In the genomic region with DNA sequence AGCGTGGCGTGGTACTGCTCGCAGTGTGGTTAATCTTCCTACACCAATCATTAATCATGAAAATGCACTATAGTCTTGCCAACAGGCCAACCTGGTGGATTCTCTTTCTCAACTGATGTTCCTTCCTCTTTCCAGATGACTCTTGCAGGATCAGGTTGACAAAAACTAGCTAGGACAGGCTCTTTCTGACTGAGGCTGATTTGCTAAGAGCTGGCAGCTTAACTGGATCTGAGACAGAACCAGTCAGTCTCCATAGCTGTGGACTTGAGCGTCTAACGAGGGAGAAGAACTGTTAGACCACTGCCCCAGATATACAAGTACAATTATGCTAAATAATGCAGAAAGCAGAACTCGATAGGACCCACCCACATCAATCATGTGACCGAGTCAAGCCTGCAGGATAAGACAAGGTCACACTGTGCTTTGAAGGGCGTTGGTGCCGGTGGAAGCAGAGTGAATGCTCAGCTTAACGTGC, we compare ENCODE assay signal across 17 mouse cellular contexts. TPM values are rescaled to one million over a fixed set of nuclear protein-coding genes. Genes with fewer than 3 reads are reported as not detected.
DNase-seq lines count a peak whose midpoint lies in the region; ATAC-seq and TF ChIP-seq lines count a peak whose summit lies in the region.
"Had no signal": no experiment of that assay in that cellular context is flagged by ENCODE, and none has a peak within 500 bp of the region (broad histone marks: within the 10 kb centered on the region; RNA-seq: fewer than 3 reads in every experiment).

No protein-coding gene starts in this region.

- ATAC-seq in kidney, embryonic 15.5 days (replicated peaks; ENCODE audit: low FRiP score) = no peak
- ATAC-seq in megakaryocyte, adult 5-6 weeks (ENCODE audit: poor library complexity, severe bottlenecking) = peak; percentile 89
- ATAC-seq in hindbrain, embryonic 12.5 days (ENCODE audit: low FRiP score) = no peak
- ATAC-seq: intestine, embryonic 16.5 days; midbrain, embryonic 13.5 days had no signal

- no peaks in the 10 kb centered on the region for H3K4me1 ChIP-seq in kidney, embryonic 15.5 days
- H3K4me1 ChIP-seq in CH12.LX (ENCODE audit: control insufficient read depth in 1 of 2, insufficient read depth in 2 of 2) = peaks cover 10 to 36% of the 10 kb centered on the region in 2 experiments; a peak in 3 of 4 replicates
- no peaks in the 10 kb centered on the region for H3K4me1 ChIP-seq in cerebellum, adult 2 months (ENCODE audit: control insufficient read depth, insufficient read depth, low read length)
- no peaks in the 10 kb centered on the region for H3K4me1 ChIP-seq in hindbrain, embryonic 12.5 days
- H3K4me1 ChIP-seq: limb, embryonic 12.5 days; lung, embryonic 15.5 days; midbrain, embryonic 13.5 days; neural tube, embryonic 13.5 days had no signal

- H3K4me3 ChIP-seq in kidney, embryonic 15.5 days (replicated peaks) = no peak overlapping the region
- no peak overlapping the region for H3K4me3 ChIP-seq in CH12.LX (replicated peaks in 1 of 3; ENCODE audit: low read depth in 2 of 3, low read length in 2 of 3, poor library complexity in 1 of 3)
- H3K4me3 ChIP-seq in cerebellum, adult 2 months (replicated peaks; ENCODE audit: insufficient read depth, low read depth, low read length) = no peak overlapping the region
- H3K4me3 ChIP-seq in hindbrain, embryonic 12.5 days = no peak overlapping the region
- H3K4me3 ChIP-seq: erythroblast, embryonic 14.5 days; limb, embryonic 12.5 days; lung, embryonic 15.5 days; midbrain, embryonic 13.5 days; neural tube, embryonic 13.5 days had no signal

- TF ChIP-seq POLR2A in CH12.LX (IDR thresholded peaks at IDR 0.05; ENCODE audit: low read depth, low read length) = no peak
- no peak for TF ChIP-seq POLR2A in cerebellum, adult 2 months (IDR thresholded peaks at IDR 0.05; ENCODE audit: borderline replicate concordance, insufficient read depth, low read length)

- TF ChIP-seq EP300 in CH12.LX (IDR thresholded peaks at IDR 0.05; ENCODE audit: low read length) = no peak

- no peaks in the 10 kb centered on the region for H3K36me3 ChIP-seq in kidney, embryonic 15.5 days
- no peaks in the 10 kb centered on the region for H3K36me3 ChIP-seq in CH12.LX (replicated peaks in 1 of 2; ENCODE audit: control insufficient read depth in 1 of 2, insufficient read depth in 1 of 2, low read length in 1 of 2)
- H3K36me3 ChIP-seq in hindbrain, embryonic 12.5 days = no peaks in the 10 kb centered on the region
- H3K36me3 ChIP-seq: limb, embryonic 12.5 days; lung, embryonic 15.5 days; midbrain, embryonic 13.5 days; neural tube, embryonic 13.5 days had no signal

- no peaks in the 10 kb centered on the region for H3K79me2 ChIP-seq in CH12.LX (replicated peaks; ENCODE audit: control insufficient read depth, extremely low read depth, insufficient read depth, poor library complexity, severe bottlenecking)

- H3K4me2 ChIP-seq in kidney, embryonic 15.5 days = no peak overlapping the region
- no peak overlapping the region for H3K4me2 ChIP-seq in CH12.LX (ENCODE audit: insufficient read depth, low read depth, poor library complexity, severe bottlenecking)
- no peak overlapping the region for H3K4me2 ChIP-seq in hindbrain, embryonic 12.5 days (replicated peaks)
- H3K4me2 ChIP-seq: limb, embryonic 12.5 days; lung, embryonic 15.5 days; midbrain, embryonic 13.5 days; neural tube, embryonic 13.5 days had no signal

- peak; percentile 38 for DNase-seq in kidney, adult 11 months
- no peak for DNase-seq in CH12.LX (ENCODE audit: extremely low read depth)
- peak; percentile 66 to 67 for DNase-seq in adrenal gland, postnatal 36 days
- DNase-seq in cerebellum, adult 2 months = no peak
- no peak for DNase-seq in thymus, adult 18-20 months
- DNase-seq: cerebellum, adult 11 months; gastrocnemius, postnatal 10 days; layer of hippocampus, postnatal 36 days had no signal

- WGBS in kidney, embryonic 15.5 days = 68% methylated on average over 10 of the region's 10 CpGs
- WGBS in cerebellum, adult 2 months = 81% methylated on average over 10 of the region's 10 CpGs
- 77% methylated on average over 10 of the region's 10 CpGs for WGBS in hindbrain, embryonic 12.5 days

- no peaks in the 10 kb centered on the region for H3K9me3 ChIP-seq in kidney, embryonic 15.5 days (replicated peaks)
- peaks cover 5% of the 10 kb centered on the region for H3K9me3 ChIP-seq in CH12.LX (replicated peaks; ENCODE audit: low read length)
- no peaks in the 10 kb centered on the region for H3K9me3 ChIP-seq in hindbrain, embryonic 12.5 days (replicated peaks)
- H3K9me3 ChIP-seq: limb, embryonic 12.5 days; lung, embryonic 15.5 days; midbrain, embryonic 13.5 days; neural tube, embryonic 13.5 days had no signal

- dilution Hi-C loops in CH12.LX (cut with MboI; ENCODE audit: extremely low pct_ligation_motif_present, extremely low pct_unique_long_range_greater_than_20kb, low sequenced_read_pairs) = no loop called here

- TF ChIP-seq RAD21 in CH12.LX (IDR thresholded peaks at IDR 0.05; ENCODE audit: low read depth, low read length) = no peak

- no peaks in the 10 kb centered on the region for H3K27me3 ChIP-seq in kidney, embryonic 15.5 days
- H3K27me3 ChIP-seq in CH12.LX (replicated peaks) = no peaks in the 10 kb centered on the region
- H3K27me3 ChIP-seq in cerebellum, adult 2 months (ENCODE audit: control insufficient read depth, insufficient read depth, low read length) = no peaks in the 10 kb centered on the region
- H3K27me3 ChIP-seq in hindbrain, embryonic 12.5 days = no peaks in the 10 kb centered on the region
- H3K27me3 ChIP-seq: limb, embryonic 12.5 days; lung, embryonic 15.5 days; midbrain, embryonic 13.5 days; neural tube, embryonic 13.5 days had no signal

- H3K9ac ChIP-seq in kidney, embryonic 15.5 days = no peak overlapping the region
- no peak overlapping the region for H3K9ac ChIP-seq in CH12.LX (ENCODE audit: insufficient read depth, low read depth)
- H3K9ac ChIP-seq in hindbrain, embryonic 12.5 days = no peak overlapping the region
- H3K9ac ChIP-seq: limb, embryonic 12.5 days; lung, embryonic 15.5 days; midbrain, embryonic 13.5 days; neural tube, embryonic 13.5 days had no signal

- TF ChIP-seq CTCF in CH12.LX (conservative IDR thresholded peaks at IDR 0.05 in 1 of 2, IDR thresholded peaks at IDR 0.05 in 1 of 2; ENCODE audit: low read depth in 2 of 2, low read length in 2 of 2) = no peak
- TF ChIP-seq CTCF in cerebellum, adult 2 months (IDR thresholded peaks at IDR 0.05; ENCODE audit: borderline replicate concordance, insufficient read depth, low read depth, low read length) = no peak

- H3K27ac ChIP-seq in kidney, embryonic 15.5 days = no peak overlapping the region
- H3K27ac ChIP-seq in CH12.LX (ENCODE audit: insufficient read depth, low read depth) = no peak overlapping the region
- H3K27ac ChIP-seq in cerebellum, adult 2 months (ENCODE audit: insufficient read depth, low read length) = no peak overlapping the region
- H3K27ac ChIP-seq in hindbrain, embryonic 12.5 days = no peak overlapping the region
- H3K27ac ChIP-seq: limb, embryonic 12.5 days; lung, embryonic 15.5 days; midbrain, embryonic 13.5 days; neural tube, embryonic 13.5 days had no signal

- in situ Hi-C loops in CH12.LX (cut with MboI; ENCODE audit: low pct_ligation_motif_present, low pct_unique_long_range_greater_than_20kb, low sequenced_read_pairs) = no loop called here

TF ChIP-seq in CH12.LX, 34 proteins besides CTCF, POLR2A, EP300 and RAD21 (continues in another document):
- TF ChIP-seq HCFC1 (IDR thresholded peaks at IDR 0.05; ENCODE audit: low read depth, low read length) (no peak), MAFK (IDR thresholded peaks at IDR 0.05; ENCODE audit: insufficient replicate concordance, low read length) (no peak), MXI1 (IDR thresholded peaks at IDR 0.05; ENCODE audit: low read depth, low read length) (no peak), CHD1 (IDR thresholded peaks at IDR 0.05; ENCODE audit: low read depth, low read length) (no peak), JUN (IDR thresholded peaks at IDR 0.05; ENCODE audit: insufficient read depth, low read depth, low read length) (no peak), RCOR1 (conservative IDR thresholded peaks at IDR 0.05; ENCODE audit: low read depth, low read length) (no peak), USF2 (conservative IDR thresholded peaks at IDR 0.05; ENCODE audit: low read depth, low read length) (peak; percentile 35), SIN3A (IDR thresholded peaks at IDR 0.05; ENCODE audit: low read length) (no peak), ETS1 (conservative IDR thresholded peaks at IDR 0.05; ENCODE audit: low read depth, low read length) (no peak), ELF1 (IDR thresholded peaks at IDR 0.05; ENCODE audit: low read depth, low read length) (no peak)

RNA-seq across cellular contexts. Expression of gene Cyp8b1, which starts 3.0 kb away (rescaled TPM):
- polyA plus RNA-seq in kidney, embryonic 15.5 days (2015; fragmentation: Nextera tagmentation; extraction: Ambion mirVana) = 0.10 TPM in 1 of 2 replicates, not detected in the other
- total RNA-seq in CH12.LX (2012; rRNA removed) (not detected in 2 replicates), CH12.LX (2014; rRNA removed) (not detected in 2 replicates)
- 0.27 TPM in 1 of 2 replicates, not detected in the other for polyA plus RNA-seq in CH12.LX (2012; ENCODE audit: insufficient read length, low read depth)
- under 1 TPM; 0.26 to 0.30 TPM for total RNA-seq in adrenal gland, postnatal 36 days (2021)
- total RNA-seq in megakaryocyte, adult 5-6 weeks (2015) = not detected in 2 replicates
- total RNA-seq in megakaryocyte, adult 5-6 weeks (2017) = 0.18 TPM in 1 of 2 replicates, not detected in the other
- polyA plus RNA-seq in cerebellum, adult 2 months (2012; rRNA removed) = not detected in 2 replicates
- polyA plus RNA-seq in hindbrain, embryonic 12.5 days (2016; fragmentation: Nextera tagmentation; extraction: Ambion mirVana) = not detected in 2 replicates
- total RNA-seq: gastrocnemius, postnatal 10 days; layer of hippocampus, postnatal 36 days had no signal
- polyA plus RNA-seq: erythroblast, embryonic 14.5 days; intestine, embryonic 16.5 days; limb, embryonic 12.5 days; lung, embryonic 15.5 days; midbrain, embryonic 13.5 days; neural tube, embryonic 13.5 days had no signal

RNA-seq across cellular contexts. Expression of gene Ackr2, which starts 20.9 kb away (rescaled TPM):
- polyA plus RNA-seq in kidney, embryonic 15.5 days (2015; fragmentation: Nextera tagmentation; extraction: Ambion mirVana) = 0.40 and 0.57 TPM in 2 replicates
- 2.9 and 4.5 TPM in 2 replicates for total RNA-seq in CH12.LX (2012; rRNA removed)
- total RNA-seq in CH12.LX (2014; rRNA removed) = 9.8 TPM in 2 replicates
- 13.0 and 13.9 TPM in 2 replicates for polyA plus RNA-seq in CH12.LX (2012; ENCODE audit: insufficient read length, low read depth)
- under 1 TPM; 0.66 to 0.86 TPM for total RNA-seq in adrenal gland, postnatal 36 days (2021)
- total RNA-seq in megakaryocyte, adult 5-6 weeks (2015) = not detected in 2 replicates
- total RNA-seq in megakaryocyte, adult 5-6 weeks (2017) = not detected in 2 replicates
- 0.05 and 0.16 TPM in 2 replicates for polyA plus RNA-seq in cerebellum, adult 2 months (2012; rRNA removed)
- 1.2 and 1.3 TPM in 2 replicates for polyA plus RNA-seq in hindbrain, embryonic 12.5 days (2016; fragmentation: Nextera tagmentation; extraction: Ambion mirVana)
- polyA plus RNA-seq: erythroblast, embryonic 14.5 days; limb, embryonic 12.5 days had no signal

RNA-seq across cellular contexts. Expression of gene Fam198a, which starts 31.7 kb away (rescaled TPM):
- 1.1 and 2.1 TPM in 2 replicates for polyA plus RNA-seq in kidney, embryonic 15.5 days (2015; fragmentation: Nextera tagmentation; extraction: Ambion mirVana)
- total RNA-seq in CH12.LX (2012; rRNA removed) = 0.76 and 0.93 TPM in 2 replicates
- total RNA-seq in CH12.LX (2014; rRNA removed) = 0.40 and 0.63 TPM in 2 replicates
- polyA plus RNA-seq in CH12.LX (2012; ENCODE audit: insufficient read length, low read depth) = 0.59 and 0.70 TPM in 2 replicates
- total RNA-seq in adrenal gland, postnatal 36 days (2021) = 1 to 10 TPM; 1.4 to 1.5 TPM
- total RNA-seq in megakaryocyte, adult 5-6 weeks (2015) = not detected in 2 replicates
- total RNA-seq in megakaryocyte, adult 5-6 weeks (2017) = not detected in 2 replicates
- polyA plus RNA-seq in cerebellum, adult 2 months (2012; rRNA removed) = 3.1 and 3.2 TPM in 2 replicates
- polyA plus RNA-seq in hindbrain, embryonic 12.5 days (2016; fragmentation: Nextera tagmentation; extraction: Ambion mirVana) = 1.8 and 2.6 TPM in 2 replicates
- polyA plus RNA-seq: erythroblast, embryonic 14.5 days had no signal

Comparison
In these comparisons a context has a peak if more than half of its experiments do, and no peak if none do; other contexts are left out.
1. DNase-seq: peak in kidney, adult 11 months (single experiment) and adrenal gland, postnatal 36 days (2 of 2); none in CH12.LX (single experiment), cerebellum, adult 2 months (0 of 2) and thymus, adult 18-20 months (0 of 2).